Mouse (Mus musculus): ENCODE measurements around the gene A930004D18Rik.

A930004D18Rik gene

GRCm38 (mm10) chr2:18053243-18053950 lies 15.9 kb upstream of the A930004D18Rik start:
- DNase-seq (ENCODE audit: extremely low read depth, low read depth), result no peak

- no peak for DNase-seq (ENCODE audit: extremely low read depth, low read depth)
Measured at GRCm38 (mm10) chr2:18052581-18052980, 15.0 kb upstream of the A930004D18Rik start.

DNA sequence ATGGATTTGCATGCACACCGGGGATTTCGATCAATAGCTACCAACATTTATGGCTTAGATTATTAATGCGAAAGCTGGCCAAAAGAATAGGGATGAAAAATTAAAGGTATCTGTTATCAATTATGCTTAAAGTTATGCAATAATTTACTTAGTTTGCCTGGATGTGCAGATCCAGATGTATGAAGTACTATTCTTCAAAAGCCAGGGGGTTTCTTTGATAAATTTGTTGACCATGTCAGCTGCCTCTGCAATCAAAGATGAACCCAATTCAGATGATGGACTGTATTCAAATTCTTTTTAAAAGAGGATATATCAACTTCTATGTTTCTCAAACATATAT lies 14.3 kb upstream of the A930004D18Rik start:
- no peak for DNase-seq (ENCODE audit: extremely low read depth, low read depth)

DNA sequence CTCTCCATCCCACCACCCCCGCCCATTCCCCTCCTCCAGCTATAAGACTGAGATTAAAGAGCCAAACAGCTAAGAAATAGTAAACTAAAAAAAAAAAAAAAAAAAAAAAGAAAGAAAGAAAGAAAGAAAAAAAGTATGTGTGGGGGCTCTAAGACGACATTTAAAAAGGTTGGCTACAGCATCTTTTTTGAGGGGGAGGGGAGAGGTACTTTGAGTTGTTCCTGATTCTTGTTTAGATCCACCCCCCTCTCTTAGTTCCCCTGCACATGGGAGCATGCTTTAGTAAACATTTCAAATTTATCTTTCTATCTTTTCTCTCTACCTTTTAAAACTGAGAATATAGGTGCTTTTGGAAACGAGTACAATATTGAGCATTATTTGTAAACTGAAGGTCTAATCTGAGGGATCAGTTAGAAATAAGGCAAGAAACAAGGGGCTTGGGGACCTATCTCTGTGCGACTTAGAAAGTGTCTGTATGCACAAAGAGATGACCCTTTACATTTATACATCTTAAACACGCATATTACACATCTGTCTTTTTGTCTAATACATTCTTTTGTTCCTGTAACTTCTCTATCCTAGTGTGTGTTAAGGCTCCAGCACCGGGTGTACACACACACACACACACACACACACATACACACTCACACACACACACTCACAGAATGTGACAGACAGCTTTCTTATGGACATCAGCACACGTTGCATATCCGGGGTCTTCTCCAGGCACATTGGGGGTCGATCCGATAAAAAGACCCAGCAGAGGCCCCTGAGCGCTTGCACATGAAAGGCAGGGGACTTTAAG lies 13.7 kb upstream of the A930004D18Rik start:
- no peak for DNase-seq (ENCODE audit: extremely low read depth, low read depth)

DNA sequence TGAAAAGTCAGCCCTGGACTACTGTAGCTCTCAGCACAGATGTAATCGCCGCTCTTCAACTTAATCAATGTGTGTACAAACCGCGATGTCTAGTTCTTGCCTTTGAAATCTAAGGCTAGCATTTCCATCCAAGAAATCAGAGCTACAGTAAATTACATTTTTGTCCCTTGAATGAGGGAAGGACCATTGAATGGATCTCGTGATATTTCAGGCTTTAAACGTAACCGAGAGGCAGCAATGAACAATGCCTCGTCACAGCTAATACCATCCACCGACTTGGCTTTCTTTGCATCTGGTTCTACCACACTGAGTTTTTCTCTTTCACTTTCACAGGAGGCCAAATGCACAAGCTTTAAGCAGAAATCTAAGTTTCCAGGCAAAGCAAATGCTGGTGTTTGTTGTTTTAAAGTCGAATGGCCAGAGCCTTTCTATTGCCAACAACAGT lies 13.0 kb upstream of the A930004D18Rik start:
- no peak for DNase-seq (ENCODE audit: extremely low read depth, low read depth)

GRCm38 (mm10) chr2:18050018-18050417 lies 12.5 kb upstream of the A930004D18Rik start:
- no peak for DNase-seq (ENCODE audit: extremely low read depth, low read depth)

- no peak for DNase-seq (ENCODE audit: extremely low read depth, low read depth)
Measured at GRCm38 (mm10) chr2:18049279-18049821, 11.8 kb upstream of the A930004D18Rik start.

DNA sequence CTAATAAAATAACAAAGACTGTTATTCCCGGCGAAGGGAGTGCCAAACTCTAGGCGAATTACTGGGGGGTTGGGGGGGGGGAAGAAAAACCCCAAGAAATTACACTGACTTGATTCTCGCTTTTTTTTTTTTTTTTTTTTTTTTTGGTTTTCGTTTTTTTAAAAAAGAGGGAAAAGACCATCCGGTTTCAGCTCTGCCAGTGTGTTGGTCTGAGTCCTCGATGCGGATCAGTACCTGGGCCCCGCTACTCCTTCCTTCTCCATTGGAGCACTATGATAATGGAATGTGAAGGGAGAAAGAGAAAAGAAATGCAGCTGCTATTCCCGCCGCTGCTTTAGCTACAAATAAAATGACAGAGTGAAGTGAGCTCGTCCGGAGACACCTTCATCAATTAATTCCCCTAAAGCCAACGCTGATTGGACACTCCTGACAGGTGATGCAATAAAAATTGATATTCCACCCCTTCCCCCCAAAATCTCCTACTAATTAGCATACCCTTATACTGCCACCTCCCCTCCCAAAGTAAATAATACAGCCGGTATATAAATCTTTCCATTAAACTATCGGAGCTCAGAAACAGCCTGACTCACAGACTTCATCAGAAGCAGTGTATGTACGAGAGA lies 11.0 kb upstream of the A930004D18Rik start, which contains the start of gene Skida1:
Gene Skida1, minus strand, starts transcription at position 599 of the 623 bp plus-strand sequence.
- no peak for DNase-seq (ENCODE audit: extremely low read depth, low read depth)

- no peak for DNase-seq (ENCODE audit: extremely low read depth, low read depth)
Measured at GRCm38 (mm10) chr2:18047646-18048452, 10.3 kb upstream of the A930004D18Rik start.

DNA sequence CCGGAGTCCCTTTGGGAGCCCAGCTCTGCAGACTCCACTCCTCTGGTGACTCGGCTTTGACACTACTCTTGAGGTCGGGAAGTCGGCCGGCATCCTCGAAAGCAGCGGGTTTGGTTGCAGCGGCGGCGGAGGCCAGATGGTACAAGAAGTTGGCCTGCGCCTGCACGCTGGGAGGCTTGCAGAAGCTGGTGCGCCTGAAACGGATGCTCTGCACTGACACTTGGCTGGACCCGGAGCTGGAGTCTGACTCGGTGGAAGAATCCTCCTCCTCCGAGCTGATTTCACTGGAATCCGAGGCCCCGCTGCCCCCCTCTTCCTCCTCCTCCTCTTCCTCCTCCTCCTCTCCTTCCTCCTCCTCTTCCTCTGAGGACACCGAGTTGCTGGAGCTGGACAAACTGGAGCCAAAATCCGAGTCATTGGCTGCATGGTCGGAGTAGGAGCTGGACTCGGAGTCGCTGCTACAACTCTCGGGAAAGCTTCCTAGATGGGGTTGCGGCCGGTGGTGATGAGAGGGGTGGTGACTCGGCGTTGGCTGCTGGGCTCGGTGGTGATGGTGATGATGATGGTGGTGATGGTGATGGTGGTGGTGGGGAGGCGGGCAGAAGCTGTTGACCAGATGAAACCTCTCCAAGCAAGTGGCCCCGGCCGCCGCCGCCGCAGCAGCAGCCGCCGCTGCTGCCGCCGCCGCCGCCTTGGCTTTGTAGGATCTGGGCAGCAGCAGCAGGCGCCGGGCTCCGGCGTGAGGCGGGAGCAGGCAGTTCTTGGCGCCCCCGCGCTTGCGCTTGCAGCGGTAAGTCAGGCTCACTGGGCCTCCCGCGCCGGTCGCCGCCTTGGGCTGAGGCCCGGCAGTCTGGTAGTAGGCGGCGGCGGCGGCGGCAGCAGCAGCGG lies 9.5 kb upstream of the A930004D18Rik start:
- DNase-seq (ENCODE audit: extremely low read depth, low read depth), result no peak

DNA sequence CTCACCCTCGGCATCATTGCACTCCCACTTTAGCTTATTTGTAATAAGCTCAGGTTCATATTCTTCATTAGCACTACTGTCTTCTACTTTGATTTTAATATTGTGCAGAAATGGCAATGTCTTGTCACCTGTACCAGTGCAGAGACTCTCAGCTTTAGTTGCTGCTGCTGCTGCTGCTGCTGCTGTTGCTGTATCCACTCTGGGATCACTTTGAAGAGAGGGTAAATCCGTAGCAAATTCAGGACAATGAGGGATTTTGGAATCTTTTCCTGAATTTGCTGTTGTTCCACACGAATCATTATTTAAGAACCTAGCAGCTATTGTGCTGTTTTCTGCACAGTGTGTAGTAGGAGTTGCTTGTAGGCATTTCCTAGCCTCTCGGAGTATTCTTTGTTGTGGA lies 8.6 kb upstream of the A930004D18Rik start:
- no peak for DNase-seq (ENCODE audit: extremely low read depth, low read depth)

- no peak for DNase-seq (ENCODE audit: extremely low read depth, low read depth)
Measured at GRCm38 (mm10) chr2:18045781-18046181, 8.2 kb upstream of the A930004D18Rik start.

GRCm38 (mm10) chr2:18045143-18045780 lies 7.7 kb upstream of the A930004D18Rik start:
- no peak for DNase-seq (ENCODE audit: extremely low read depth, low read depth)

DNA sequence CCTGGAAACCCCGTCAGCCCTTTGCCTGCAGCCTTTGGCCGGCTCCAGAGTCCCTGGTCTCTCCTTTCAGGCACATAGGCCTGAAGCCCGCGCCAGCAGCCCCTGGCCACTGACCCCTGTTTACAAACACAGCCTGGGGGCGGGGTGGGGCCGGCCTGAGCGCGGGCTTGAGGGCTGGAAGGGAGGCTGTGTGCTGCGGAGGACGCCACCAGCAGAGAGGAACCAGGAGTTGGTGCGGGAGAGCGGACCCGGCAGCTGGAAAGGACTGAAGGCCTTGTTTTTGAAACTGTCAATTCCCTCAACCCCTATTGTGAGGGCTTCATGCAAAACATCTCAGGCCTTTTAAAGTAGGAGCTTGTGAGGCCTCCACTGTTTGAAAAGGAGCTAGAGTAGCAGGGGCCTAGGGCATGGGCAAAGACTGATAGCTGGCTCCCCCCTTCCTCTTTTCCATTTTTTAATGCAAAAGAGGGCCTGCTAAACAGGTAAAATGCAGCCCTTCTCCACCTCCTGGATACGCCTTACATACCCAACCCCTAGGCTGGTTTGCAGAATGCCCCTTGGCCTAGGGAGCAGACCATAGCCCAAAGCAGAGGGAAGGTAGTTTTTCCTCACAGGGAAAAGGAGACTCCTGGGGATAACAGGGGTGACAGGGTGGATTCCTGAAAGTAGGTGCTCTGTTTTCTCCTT lies 3.8 kb upstream of the A930004D18Rik start:
- no peak for DNase-seq (ENCODE audit: extremely low read depth, low read depth)

GRCm38 (mm10) chr2:18040347-18041160 lies 3.0 kb upstream of the A930004D18Rik start:
- no peak for DNase-seq (ENCODE audit: extremely low read depth, low read depth)

DNA sequence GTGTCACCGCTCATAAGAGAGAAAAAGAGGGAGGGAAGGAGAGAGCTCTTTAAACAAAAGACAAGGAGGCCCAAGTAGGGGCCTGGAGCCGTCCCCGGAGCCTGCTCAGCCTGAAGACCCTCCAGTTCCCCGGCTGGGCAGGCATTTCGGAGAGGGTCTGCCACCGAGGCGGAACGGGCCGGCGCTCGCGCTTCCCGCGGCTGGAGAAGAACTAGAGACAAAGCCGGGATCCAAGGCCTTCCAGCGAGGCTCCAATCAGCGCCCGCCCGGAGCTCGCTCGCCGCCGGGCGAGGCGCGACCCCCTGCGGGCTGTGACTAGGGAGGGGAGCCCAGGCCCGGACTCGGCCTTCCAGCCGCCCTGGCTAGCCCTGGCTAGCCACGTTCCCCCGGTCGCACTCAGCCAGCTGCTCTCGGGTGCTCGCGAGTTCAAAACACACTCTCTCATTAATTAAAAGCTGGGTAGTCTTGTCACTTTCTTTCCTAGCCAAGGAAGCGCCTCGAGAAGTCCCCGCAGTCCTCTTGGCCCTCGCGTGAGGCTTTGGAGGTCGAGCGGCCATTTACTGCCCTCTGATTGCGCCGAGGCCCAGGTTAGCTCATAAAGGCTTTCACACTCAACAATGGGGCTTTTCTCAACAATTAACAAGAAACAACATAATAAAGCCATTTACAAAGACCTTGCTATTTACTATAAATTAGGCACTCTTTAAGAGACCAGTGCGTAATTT lies 2.2 kb upstream of the A930004D18Rik start:
- no peak for DNase-seq (ENCODE audit: extremely low read depth, low read depth)

- no peak for DNase-seq (ENCODE audit: extremely low read depth, low read depth)
Measured at GRCm38 (mm10) chr2:18038895-18039371, 1.4 kb upstream of the A930004D18Rik start.

All from MEL-GATA-1-ER (cell line).